ENCODE assay signal across 8 mouse cellular contexts in genomic region chr16:44063025-44063894, GRCm38 (mm10). TPM values are rescaled to one million over a fixed set of nuclear protein-coding genes. Genes with fewer than 3 reads are reported as not detected.
DNase-seq lines count a peak whose midpoint lies in the region; ATAC-seq and TF ChIP-seq lines count a peak whose summit lies in the region.

TSS of gene Gramd1c (minus strand) at chr16:44063345.

- peak; percentile 38 for TF ChIP-seq CTCF in E14TG2a.4 (conservative IDR thresholded peaks at IDR 0.05; ENCODE audit: low read length)

- peak within 1 kb of the TSS; percentile 84 for H3K9ac ChIP-seq in heart, embryonic 13.5 days
- peak within 1 kb of the TSS; percentile 71 for H3K9ac ChIP-seq in kidney, embryonic 16.5 days (replicated peaks; ENCODE audit: low read length)
- peak within 1 kb of the TSS; percentile 39; the same call in 1 of the 2 replicates for H3K9ac ChIP-seq in liver, embryonic 11.5 days (ENCODE audit: low read depth, low read length)
- H3K9ac ChIP-seq in stomach, embryonic 15.5 days: peak within 1 kb of the TSS; percentile 43; the same call in 1 of the 2 replicates

- H3K79me2 ChIP-seq in myocyte (ENCODE audit: control insufficient read depth, insufficient read depth): no peaks in the 10 kb centered on the region

- TF ChIP-seq POLR2A in myocyte (IDR thresholded peaks at IDR 0.05; ENCODE audit: insufficient read length, low read depth): no peak

- ATAC-seq in erythroid progenitor cell, adult 5-6 weeks (replicated peaks; ENCODE audit: low FRiP score, poor library complexity, severe bottlenecking): 0 out of 2 replicates have a peak, but pooled peaks have one; percentile 45
- peak; percentile 77; the same call in 1 of the 2 replicates for ATAC-seq in heart, embryonic 13.5 days (ENCODE audit: extremely low read depth, insufficient number of reproducible peaks, low FRiP score, low TSS enrichment)
- peak; percentile 92 for ATAC-seq in kidney, embryonic 16.5 days (ENCODE audit: low FRiP score, low TSS enrichment)
- peak; percentile 85 for ATAC-seq in liver, embryonic 11.5 days (replicated peaks; ENCODE audit: low FRiP score)
- peak; percentile 90 for ATAC-seq in stomach, embryonic 15.5 days (ENCODE audit: insufficient read depth, low FRiP score, low read depth)

- DNase-seq in liver, embryonic 11.5 days (ENCODE audit: low spot score): peak; percentile 72

- H3K4me2 ChIP-seq in heart, embryonic 13.5 days: peak within 1 kb of the TSS; percentile 75
- peak within 1 kb of the TSS; percentile 54 for H3K4me2 ChIP-seq in kidney, embryonic 16.5 days (replicated peaks; ENCODE audit: low read depth, low read length)
- peak within 1 kb of the TSS; percentile 67 for H3K4me2 ChIP-seq in liver, embryonic 11.5 days
- peak within 1 kb of the TSS; percentile 35 for H3K4me2 ChIP-seq in myocyte (ENCODE audit: low read depth)
- peak within 1 kb of the TSS; percentile 71 for H3K4me2 ChIP-seq in stomach, embryonic 15.5 days

- H3K4me1 ChIP-seq in E14TG2a.4 (replicated peaks; ENCODE audit: low read depth, low read length): 0 out of 2 replicates have a peak, but pooled peaks cover 6% of the 10 kb centered on the region
- no peaks in the 10 kb centered on the region for H3K4me1 ChIP-seq in brown adipose tissue, adult 24 weeks (ENCODE audit: control insufficient read depth, insufficient read depth, insufficient read length, low read length)
- H3K4me1 ChIP-seq in heart, embryonic 13.5 days: no peaks in the 10 kb centered on the region
- 0 out of 2 replicates have a peak, but pooled peaks cover 2% of the 10 kb centered on the region for H3K4me1 ChIP-seq in kidney, embryonic 16.5 days (ENCODE audit: insufficient read depth, low read length)
- no peaks in the 10 kb centered on the region for H3K4me1 ChIP-seq in liver, embryonic 11.5 days (replicated peaks; ENCODE audit: control insufficient read depth, insufficient read depth, low read length)
- H3K4me1 ChIP-seq in stomach, embryonic 15.5 days: 0 out of 2 replicates have a peak, but pooled peaks cover 3% of the 10 kb centered on the region

- WGBS in heart, embryonic 13.5 days: 6% methylated on average over 45 of the region's 45 CpGs
- 6% methylated on average over 45 of the region's 45 CpGs for WGBS in kidney, embryonic 16.5 days
- 8% methylated on average over 45 of the region's 45 CpGs for WGBS in liver, embryonic 11.5 days
- WGBS in stomach, embryonic 15.5 days: 7% methylated on average over 45 of the region's 45 CpGs

- no peak within 1 kb of the TSS for H3K27ac ChIP-seq in brown adipose tissue, adult 24 weeks (replicated peaks; ENCODE audit: low read depth, low read length)
- H3K27ac ChIP-seq in heart, embryonic 13.5 days (replicated peaks): peak within 1 kb of the TSS; percentile 56; the same call in 1 of the 2 replicates
- H3K27ac ChIP-seq in kidney, embryonic 16.5 days (ENCODE audit: low read length): peak within 1 kb of the TSS; percentile 3; the same call in 1 of the 2 replicates
- H3K27ac ChIP-seq in liver, embryonic 11.5 days (ENCODE audit: low read depth, low read length): no peak within 1 kb of the TSS
- no peak within 1 kb of the TSS for H3K27ac ChIP-seq in stomach, embryonic 15.5 days

- no peak within 1 kb of the TSS for H3ac ChIP-seq in myocyte (ENCODE audit: control insufficient read depth, insufficient read length)

- H3K27me3 ChIP-seq in E14TG2a.4 (ENCODE audit: insufficient read depth, low read length): peaks cover 40% of the 10 kb centered on the region
- no peaks in the 10 kb centered on the region for H3K27me3 ChIP-seq in heart, embryonic 13.5 days (replicated peaks)
- H3K27me3 ChIP-seq in kidney, embryonic 16.5 days (ENCODE audit: insufficient read depth, low read length): no peaks in the 10 kb centered on the region
- no peaks in the 10 kb centered on the region for H3K27me3 ChIP-seq in liver, embryonic 11.5 days (replicated peaks; ENCODE audit: control insufficient read depth, insufficient read depth, low read length)
- no peaks in the 10 kb centered on the region for H3K27me3 ChIP-seq in myocyte (ENCODE audit: control insufficient read depth, insufficient read depth, insufficient read length)
- no peaks in the 10 kb centered on the region for H3K27me3 ChIP-seq in stomach, embryonic 15.5 days (replicated peaks)

- H3K4me3 ChIP-seq in E14TG2a.4 (replicated peaks; ENCODE audit: low read length) (peak within 1 kb of the TSS; percentile 78), myocyte (no peak within 1 kb of the TSS)
- H3K4me3 ChIP-seq in brown adipose tissue, adult 24 weeks (ENCODE audit: insufficient read depth, low read depth, low read length): peak within 1 kb of the TSS; percentile 78
- peak within 1 kb of the TSS; percentile 72 for H3K4me3 ChIP-seq in heart, embryonic 13.5 days
- H3K4me3 ChIP-seq in kidney, embryonic 16.5 days (ENCODE audit: low read length): peak within 1 kb of the TSS; percentile 59
- peak within 1 kb of the TSS; percentile 56 for H3K4me3 ChIP-seq in liver, embryonic 11.5 days (ENCODE audit: low read depth, low read length)
- peak within 1 kb of the TSS; percentile 64 for H3K4me3 ChIP-seq in stomach, embryonic 15.5 days (replicated peaks)

- H3K36me3 ChIP-seq in E14TG2a.4 (ENCODE audit: insufficient read depth, low read length) (no peaks in the 10 kb centered on the region), myocyte (ENCODE audit: control insufficient read depth, insufficient read depth) (no peaks in the 10 kb centered on the region)
- H3K36me3 ChIP-seq in heart, embryonic 13.5 days: no peaks in the 10 kb centered on the region
- no peaks in the 10 kb centered on the region for H3K36me3 ChIP-seq in kidney, embryonic 16.5 days (ENCODE audit: insufficient read depth, low read length)
- H3K36me3 ChIP-seq in liver, embryonic 11.5 days (ENCODE audit: control insufficient read depth, insufficient read depth, low read length): no peaks in the 10 kb centered on the region
- H3K36me3 ChIP-seq in stomach, embryonic 15.5 days: no peaks in the 10 kb centered on the region

- H3K9me3 ChIP-seq in E14TG2a.4 (ENCODE audit: low read length): no peaks in the 10 kb centered on the region
- no peaks in the 10 kb centered on the region for H3K9me3 ChIP-seq in heart, embryonic 13.5 days
- H3K9me3 ChIP-seq in kidney, embryonic 16.5 days (ENCODE audit: low read length): no peaks in the 10 kb centered on the region
- no peaks in the 10 kb centered on the region for H3K9me3 ChIP-seq in liver, embryonic 11.5 days (ENCODE audit: control insufficient read depth, low read length)
- no peaks in the 10 kb centered on the region for H3K9me3 ChIP-seq in stomach, embryonic 15.5 days

TF ChIP-seq in myocyte, 11 proteins besides CTCF, POLR2A, EP300 and RAD21:
- no peak for TF ChIP-seq E2F4 (IDR thresholded peaks at IDR 0.05; ENCODE audit: insufficient read depth)
- TF ChIP-seq MYOD1 (IDR thresholded peaks at IDR 0.05; ENCODE audit: control insufficient read depth in 1 of 3, insufficient read length in 2 of 3, low read depth in 2 of 3): no peak
- no peak for TF ChIP-seq MYOG (IDR thresholded peaks at IDR 0.05; ENCODE audit: control insufficient read depth in 1 of 3, insufficient read depth in 1 of 3, insufficient read length in 2 of 3, low read depth in 2 of 3)
- no peak for TF ChIP-seq TCF3 (IDR thresholded peaks at IDR 0.05; ENCODE audit: insufficient read length, low read depth)
- TF ChIP-seq SRF (IDR thresholded peaks at IDR 0.05; ENCODE audit: control insufficient read depth, insufficient read length, low read depth): no peak
- TF ChIP-seq MAX (IDR thresholded peaks at IDR 0.05; ENCODE audit: low read depth): no peak
TF ChIP-seq in myocyte: peak in this region for 0.

RNA-seq across cellular contexts. Expression of gene Gramd1c, which starts in this region (rescaled TPM):
- polyA plus RNA-seq in brown adipose tissue, adult 24 weeks (2012; ENCODE audit: insufficient read depth, insufficient read length, missing spikeins): 5.2 and 5.4 TPM in 2 replicates
- total RNA-seq in erythroid progenitor cell, adult 5-6 weeks (2015; ENCODE audit: low replicate concordance): 0.84 and 2.5 TPM in 2 replicates
- 1.2 and 2.1 TPM in 2 replicates for total RNA-seq in erythroid progenitor cell, adult 5-6 weeks (2017; ENCODE audit: low replicate concordance)
- 4.7 and 6.7 TPM in 2 replicates for polyA plus RNA-seq in heart, embryonic 13.5 days (2015; fragmentation: Nextera tagmentation; extraction: Ambion mirVana)
- 7.3 and 8.0 TPM in 2 replicates for polyA plus RNA-seq in kidney, embryonic 16.5 days (2015; fragmentation: Nextera tagmentation; extraction: Ambion mirVana)
- polyA plus RNA-seq in liver, embryonic 11.5 days (2014; fragmentation: Nextera tagmentation; extraction: Ambion mirVana): 4.6 and 5.5 TPM in 2 replicates
- polyA plus RNA-seq in myocyte (2012; fragmentation: generic; extraction: Trizol): 0.06 TPM
- 6.6 and 7.1 TPM in 2 replicates for polyA plus RNA-seq in stomach, embryonic 15.5 days (2015; fragmentation: Nextera tagmentation; extraction: Ambion mirVana)

Comparison
In these comparisons a context has a peak if more than half of its experiments do, and no peak if none do; other contexts are left out.
1. H3K27ac ChIP-seq: peak in heart, embryonic 13.5 days (single experiment) and kidney, embryonic 16.5 days (single experiment); none in brown adipose tissue, adult 24 weeks (single experiment), liver, embryonic 11.5 days (single experiment) and stomach, embryonic 15.5 days (single experiment).
2. Peak in every context shown above with its lines, with median percentiles within 50 percentile points of each other: ATAC-seq, H3K4me2 ChIP-seq and H3K9ac ChIP-seq.